Mouse (Mus musculus) c-Kit-positive CD71-positive TER-119-positive erythroid progenitor cells, embryonic 14.5 days (primary cell): Measurements from ENCODE around the gene Cog6.

Experiments
- DNase-seq: peaks from one replicate; pipeline ENCODE4 v3.0.0-alpha.2; 2013; ENCODE audit warnings: low spot score

Gene Cog6

GRCm38 (mm10) chr3:52962391-52962790 lies 54.6 kb downstream of the Cog6 start:
- no peak for DNase-seq

DNA sequence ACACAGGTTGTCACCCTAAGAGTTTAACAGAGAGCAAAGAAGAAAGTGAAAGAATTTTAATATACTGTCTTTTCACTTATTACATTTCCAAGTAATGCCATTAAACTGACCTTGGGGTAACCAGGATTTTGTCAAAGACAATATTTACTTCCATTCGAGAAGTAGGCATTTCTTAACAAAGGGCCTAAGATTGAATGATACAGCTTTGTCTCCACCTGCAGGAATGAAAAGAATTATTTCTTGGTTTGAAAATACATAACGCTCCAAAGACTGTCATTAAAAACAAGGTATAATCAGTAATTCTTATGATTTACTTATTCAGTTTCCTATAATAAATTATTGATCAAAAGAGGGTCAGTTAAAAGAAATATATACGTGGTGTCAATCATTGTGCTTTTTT lies 55.4 kb downstream of the Cog6 start:
- DNase-seq, result no peak

DNA sequence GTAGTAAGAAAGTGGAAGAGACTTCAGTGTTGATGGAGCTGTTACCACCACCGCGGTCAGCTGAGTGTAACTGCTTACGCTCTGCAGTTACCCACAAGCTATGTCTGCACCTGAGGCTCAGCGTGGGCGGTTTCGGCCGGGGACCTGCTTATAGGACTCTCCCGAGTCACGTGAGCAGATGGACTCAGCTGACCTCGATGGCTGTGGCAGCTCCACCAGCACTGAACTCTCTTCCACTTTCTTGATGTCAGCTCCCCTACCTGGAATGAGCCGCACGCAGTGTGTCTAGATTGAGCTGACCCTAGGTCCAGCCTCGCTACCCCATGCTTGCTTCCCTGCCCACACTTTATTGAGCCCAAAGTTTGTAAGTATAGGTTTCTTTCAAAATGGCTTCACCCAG lies 56.1 kb downstream of the Cog6 start:
- DNase-seq, result no peak

DNA sequence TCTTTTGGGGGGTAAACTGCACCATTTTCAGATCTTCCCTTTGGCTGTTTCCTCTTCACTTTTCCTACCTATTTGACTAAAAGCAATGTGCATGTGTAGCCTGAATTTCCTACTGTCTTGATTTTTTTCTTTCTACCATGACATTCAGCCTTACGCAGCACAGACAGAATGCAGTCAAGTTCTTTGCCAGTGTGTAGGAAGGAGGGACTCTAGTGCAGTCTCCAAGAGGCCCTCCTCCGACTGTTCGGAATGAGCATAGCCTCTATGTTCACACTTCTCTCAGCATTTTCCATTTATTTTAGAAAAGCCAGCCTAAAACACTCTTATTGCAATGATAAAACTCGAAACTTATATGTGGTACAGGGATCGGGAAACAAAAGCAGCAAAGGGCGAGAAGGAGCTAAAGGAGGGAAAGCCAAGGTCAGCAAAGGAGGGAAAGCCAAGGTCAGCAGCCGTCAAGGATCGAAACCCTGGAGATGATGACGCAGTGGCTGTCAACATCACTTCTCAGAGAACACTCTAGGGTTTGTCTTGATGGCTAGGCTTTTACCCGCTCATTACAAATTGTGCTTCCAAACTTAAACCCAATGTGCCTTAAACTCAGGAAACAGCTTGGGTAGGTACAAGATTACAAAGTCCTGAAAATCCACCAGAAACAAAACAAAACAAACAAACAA lies 58.5 kb downstream of the Cog6 start:
- DNase-seq, result no peak

- DNase-seq, result no peak
Measured at GRCm38 (mm10) chr3:52957861-52958260, 59.2 kb downstream of the Cog6 start.

GRCm38 (mm10) chr3:52956236-52956635 lies 60.8 kb downstream of the Cog6 start:
- DNase-seq, result no peak

- no peak for DNase-seq
Measured at GRCm38 (mm10) chr3:52955481-52956019, 61.5 kb downstream of the Cog6 start.

DNA sequence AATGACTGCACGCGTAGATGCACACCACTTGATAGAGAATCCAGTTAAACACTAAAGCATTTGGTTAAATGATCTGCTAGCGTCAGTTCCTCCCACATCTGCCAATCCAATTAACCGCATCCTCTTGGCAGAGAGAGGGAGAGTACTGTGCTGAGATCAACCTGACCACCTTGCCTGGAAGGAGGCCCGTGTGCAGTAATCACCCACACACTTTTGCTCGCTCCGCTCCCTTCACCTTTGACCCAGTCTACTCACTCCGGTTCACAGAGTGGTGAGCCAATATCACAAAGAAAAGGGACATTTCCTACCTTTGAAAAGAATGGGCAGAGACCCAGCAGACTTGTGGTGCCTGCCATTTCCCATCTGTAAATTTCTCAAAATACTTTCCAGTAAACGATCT lies 62.4 kb downstream of the Cog6 start:
- DNase-seq, result no peak

DNA sequence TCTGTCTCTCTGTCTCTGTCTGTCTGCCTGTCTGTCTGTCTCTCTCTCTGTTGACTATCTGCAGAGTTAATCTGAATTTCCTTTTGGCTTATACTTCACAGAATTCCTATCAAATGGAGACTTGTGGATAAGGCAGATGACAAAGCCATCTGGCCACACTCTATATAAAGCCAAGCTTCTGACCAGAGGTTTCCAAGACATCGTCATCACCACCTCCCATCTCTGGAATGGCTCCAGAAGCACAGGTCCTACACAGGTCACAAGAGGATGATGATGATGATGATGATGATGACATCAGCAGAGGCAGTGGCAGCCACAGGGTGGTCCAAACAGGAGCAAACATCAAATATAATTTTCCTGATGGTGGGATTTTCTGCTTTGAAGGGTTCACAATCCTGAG lies 63.2 kb downstream of the Cog6 start:
- DNase-seq, result no peak

GRCm38 (mm10) chr3:52948824-52949223 lies 68.2 kb downstream of the Cog6 start:
- DNase-seq, result no peak

- no peak for DNase-seq
Measured at GRCm38 (mm10) chr3:52947444-52947843, 69.6 kb downstream of the Cog6 start.

- DNase-seq, result no peak
Measured at GRCm38 (mm10) chr3:52940832-52941468, 76.1 kb downstream of the Cog6 start.

- DNase-seq, result no peak
Measured at GRCm38 (mm10) chr3:52938398-52938797, 78.6 kb downstream of the Cog6 start.

DNA sequence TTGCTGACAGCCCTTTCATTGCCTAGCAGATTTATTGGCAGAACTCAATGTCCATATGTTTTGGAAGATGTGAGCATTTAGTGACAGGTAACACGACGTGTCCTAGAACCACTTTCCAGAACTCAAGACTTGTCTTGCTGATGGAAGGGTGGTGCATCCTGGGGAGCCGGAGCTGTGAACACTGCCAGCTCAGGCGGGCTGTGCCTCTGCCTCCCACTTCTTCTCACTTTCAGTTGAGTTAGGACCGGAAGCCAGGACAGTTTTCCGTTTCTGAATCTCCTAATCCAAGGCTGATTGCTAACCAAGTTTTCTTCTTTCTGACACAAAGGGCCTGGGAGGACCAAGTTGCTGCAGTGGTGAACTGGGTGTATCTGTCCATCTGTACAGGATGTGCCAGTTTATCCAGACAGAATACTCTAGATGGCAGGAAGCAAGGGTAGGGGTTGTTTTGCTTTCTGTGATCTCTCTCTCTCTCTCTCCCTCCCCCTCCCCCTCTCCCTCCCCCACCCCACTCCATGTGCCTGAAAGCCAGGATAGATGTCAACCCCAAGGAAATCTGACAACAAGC lies 79.2 kb downstream of the Cog6 start:
- DNase-seq, result no peak

DNA sequence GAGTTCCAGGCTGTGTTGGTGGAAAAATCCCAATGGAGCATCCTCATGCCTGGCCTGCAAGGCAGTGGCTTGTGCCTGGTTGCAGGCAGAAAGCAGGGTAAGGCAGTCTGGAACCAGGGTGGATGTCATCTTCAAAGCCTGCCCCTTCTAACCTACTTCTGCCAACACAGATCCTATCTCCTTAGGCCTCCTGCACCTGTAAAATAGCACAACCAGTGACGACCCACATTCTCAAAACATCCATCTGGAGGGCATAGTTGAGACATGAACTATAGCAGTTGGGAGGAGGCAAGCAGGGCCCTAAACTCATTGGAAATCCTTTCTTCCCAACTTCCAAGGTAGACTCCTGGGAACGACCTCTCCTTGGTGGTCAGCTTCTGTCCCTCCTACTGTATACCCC lies 85.1 kb downstream of the Cog6 start:
- DNase-seq, result no peak
